Mouse (Mus musculus) liver, embryonic 16.5 days (tissue): ENCODE measurements around the gene Fdxr. TPM values are rescaled to one million over a fixed set of nuclear protein-coding genes. Genes with fewer than 3 reads are reported as not detected.

Source experiments
- ATAC-seq: fragments of 200-750 bp; cut with Nextera tagmentation; 2 replicates; pipeline ENCODE4 v1.8.0; 2017; ENCODE audit warnings: low read depth, mild to moderate bottlenecking, moderate number of reproducible peaks, moderate library complexity
- H3K27ac ChIP-seq: fragments of 300-500 bp; sonication (generic); 2 replicates; pipeline ENCODE4 v1.5.1; 2014; ENCODE audit warnings: mild to moderate bottlenecking, low read length
- H3K27me3 ChIP-seq: fragments of 300-500 bp; sonication (generic); 2 replicates; pipeline ENCODE4 v1.6.1; 2014; ENCODE audit warnings: low read depth, low read length, mixed read lengths; ENCODE audit not compliant: control insufficient read depth, insufficient read depth
- H3K36me3 ChIP-seq: fragments of 300-500 bp; sonication (generic); 2 replicates; pipeline ENCODE4 v1.6.1; 2014; ENCODE audit warnings: mild to moderate bottlenecking; ENCODE audit not compliant: control insufficient read depth, insufficient read depth
- H3K4me1 ChIP-seq: fragments of 300-500 bp; sonication (generic); 2 replicates; pipeline ENCODE4 v1.6.1; 2014; ENCODE audit warnings: low read depth, low read length, mixed read lengths; ENCODE audit not compliant: control insufficient read depth
- H3K4me2 ChIP-seq: fragments of 300-500 bp; sonication (generic); 2 replicates; pipeline ENCODE4 v1.6.1; 2014; ENCODE audit warnings: low read depth, low read length, mixed read lengths
- H3K4me3 ChIP-seq: fragments of 300-500 bp; sonication (generic); 2 replicates; pipeline ENCODE4 v1.5.1; 2014; ENCODE audit warnings: low read depth, mild to moderate bottlenecking, low read length
- H3K9ac ChIP-seq: fragments of 300-500 bp; sonication (generic); 2 replicates; pipeline ENCODE4 v1.6.1; 2014; ENCODE audit warnings: low read depth, low read length
- H3K9me3 ChIP-seq: fragments of 300-500 bp; sonication (generic); replicated peaks from 2 replicates; pipeline ENCODE4 v1.6.1; 2016; ENCODE audit warnings: low read length; ENCODE audit not compliant: control insufficient read depth
- WGBS: fragments of 180-500 bp; shearing (Covaris S2); extraction: QIAGEN DNeasy Blood & Tissue Kit; methylation state at CpG from one replicate; pipeline ENCODE4 v1.1.7; 2014; ENCODE audit not compliant: insufficient replicate concordance; 5-methylcytosine and 5-hydroxymethylcytosine counted together
- polyA plus RNA-seq: library from polyadenylated mRNA; unstranded; fragments of >200 nt; fragmentation: Nextera tagmentation; extraction: Ambion mirVana; gene quantifications from 2 replicates; pipeline ENCODE4 v1.2.1, GENCODE M21; 2015

The Fdxr gene
- 19.5 and 21.7 TPM in 2 replicates for polyA plus RNA-seq

DNA sequence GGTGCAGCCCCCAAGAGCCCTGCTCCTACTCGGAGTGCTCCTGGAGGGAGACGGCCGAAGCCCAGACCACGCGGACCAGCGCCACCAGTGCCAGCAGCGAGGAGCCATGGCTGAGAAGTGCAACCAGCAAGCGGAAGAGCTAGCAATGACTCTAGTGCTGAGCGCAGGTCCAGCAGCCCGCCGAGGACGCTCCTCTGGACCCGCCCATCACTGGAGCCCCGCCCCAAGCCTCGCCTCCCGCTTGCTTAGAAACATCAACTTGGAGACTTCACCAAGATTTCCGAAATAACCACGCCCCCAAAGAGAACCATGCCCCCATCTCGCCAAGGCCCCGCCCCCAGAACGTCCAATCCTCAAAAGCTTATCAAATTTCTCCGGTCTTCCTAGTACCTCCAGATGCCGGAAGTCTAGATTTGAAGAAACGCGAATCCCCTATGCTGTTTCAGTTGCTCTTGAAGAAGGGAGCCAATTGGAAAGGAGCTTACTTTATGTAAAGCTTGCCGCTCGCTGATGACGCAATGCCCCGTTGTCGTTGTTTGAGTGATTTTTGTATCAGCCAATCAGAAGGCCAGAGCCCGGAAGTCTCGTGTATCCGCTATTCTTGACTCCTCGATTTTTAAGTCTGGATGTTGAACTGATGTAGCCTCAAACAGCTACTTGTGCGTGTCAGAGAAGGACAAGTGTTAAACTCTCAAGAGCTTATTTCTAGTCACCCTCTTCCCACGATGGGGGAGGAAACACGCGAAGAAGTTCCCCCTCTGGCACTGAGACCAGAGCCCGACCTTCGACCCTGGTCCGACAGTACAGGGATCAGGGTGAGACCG is at the start of gene Fdxr:
TSS of gene Fdxr (minus strand) at position 271 of the 824 bp plus-strand sequence.
- peak within 1 kb of the TSS; percentile 61 for H3K4me3 ChIP-seq
- H3K27me3 ChIP-seq: no peaks in the 10 kb centered on the region
- no peaks in the 10 kb centered on the region for H3K9me3 ChIP-seq
- peak within 1 kb of the TSS; percentile 76 for H3K9ac ChIP-seq
- H3K4me1 ChIP-seq: peaks cover 38% of the 10 kb centered on the region
- H3K27ac ChIP-seq: peak within 1 kb of the TSS; percentile 76
- no peaks in the 10 kb centered on the region for H3K36me3 ChIP-seq
- peak within 1 kb of the TSS; percentile 97 for H3K4me2 ChIP-seq
- peak; percentile 92 for ATAC-seq
- under 1% methylated on average over 42 of the region's 42 CpGs for WGBS

DNA sequence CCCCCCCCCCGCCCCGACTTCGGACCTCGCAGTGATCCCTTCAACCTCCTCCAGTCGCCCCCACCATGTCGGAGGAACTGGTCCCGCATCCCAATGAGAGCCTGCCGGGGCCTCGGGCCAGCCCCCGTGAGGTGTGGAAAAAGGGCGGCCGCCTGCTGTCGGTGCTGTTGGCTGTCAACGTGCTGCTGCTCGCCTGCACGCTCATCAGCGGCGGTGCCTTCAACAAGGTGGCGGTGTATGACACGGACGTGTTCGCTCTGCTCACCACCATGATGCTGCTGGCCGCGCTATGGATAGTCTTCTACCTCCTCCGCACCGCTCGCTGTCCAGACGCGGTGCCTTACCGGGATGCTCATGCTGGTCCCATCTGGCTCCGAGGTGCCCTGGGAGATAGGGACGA is 46.5 kb upstream of the Fdxr start:
- Histone ChIP-seq H3K27ac (no peak overlapping the region), H3K27me3 (peaks cover 65% of the 10 kb centered on the region), H3K9me3 (no peaks in the 10 kb centered on the region), H3K9ac (no peak overlapping the region), H3K4me2 (no peak overlapping the region), H3K4me1 (no peaks in the 10 kb centered on the region; the same call in 1 of the 2 replicates), H3K36me3 (no peaks in the 10 kb centered on the region), H3K4me3 (no peak overlapping the region)
- no peak for ATAC-seq
- 15% methylated on average over 32 of the region's 32 CpGs for WGBS

DNA sequence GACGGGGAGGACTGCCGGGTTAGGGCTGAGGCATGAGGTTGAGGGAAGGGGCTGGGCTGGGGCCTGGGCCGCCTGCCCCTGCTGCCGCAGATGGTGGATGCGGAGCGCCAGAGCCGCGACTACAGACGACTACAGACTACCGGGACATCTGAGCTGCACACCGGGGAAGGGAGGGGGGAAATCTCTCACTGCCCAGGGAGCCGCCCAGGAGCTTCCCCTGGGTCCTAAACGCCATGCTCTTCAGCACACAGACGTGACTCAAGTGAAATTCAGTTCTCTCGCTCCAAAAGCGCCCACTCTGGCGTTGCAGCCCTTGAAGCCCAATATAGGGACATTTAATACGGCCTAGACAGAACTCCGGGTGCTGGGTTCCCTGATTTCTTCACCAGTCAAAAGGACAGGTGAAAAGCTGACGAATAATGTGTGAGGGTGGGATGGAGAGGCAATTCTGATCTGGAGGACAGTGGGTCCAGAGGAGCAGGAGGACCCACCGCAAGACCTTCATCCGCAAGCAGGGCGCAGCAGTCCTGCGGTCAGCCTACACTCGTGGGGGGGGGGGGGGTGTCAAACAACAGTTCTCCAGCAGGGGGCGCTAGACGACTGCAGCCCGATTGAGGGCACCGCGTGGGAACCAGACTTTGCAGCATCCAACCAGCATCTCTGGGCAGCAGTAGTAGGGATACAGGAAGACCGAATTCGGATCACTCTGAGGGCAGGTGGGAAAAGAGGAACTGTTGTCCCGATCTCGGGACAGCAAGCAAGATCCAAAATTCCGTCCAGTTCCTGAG is 45.2 kb upstream of the Fdxr start, which contains the start of gene Ush1g:
TSS of gene Ush1g (minus strand) at position 136 of the 788 bp plus-strand sequence.
- no peak within 1 kb of the TSS for H3K4me2 ChIP-seq
- peaks cover 77% of the 10 kb centered on the region for H3K27me3 ChIP-seq
- no peaks in the 10 kb centered on the region; the same call in 1 of the 2 replicates for H3K4me1 ChIP-seq
- no peak within 1 kb of the TSS for H3K9ac ChIP-seq
- no peak within 1 kb of the TSS for H3K27ac ChIP-seq
- no peaks in the 10 kb centered on the region for H3K36me3 ChIP-seq
- 6% methylated on average over 35 of the region's 35 CpGs for WGBS
- peak within 1 kb of the TSS; percentile 15; the same call in 1 of the 2 replicates for H3K4me3 ChIP-seq
- ATAC-seq: no peak
- no peaks in the 10 kb centered on the region for H3K9me3 ChIP-seq

DNA sequence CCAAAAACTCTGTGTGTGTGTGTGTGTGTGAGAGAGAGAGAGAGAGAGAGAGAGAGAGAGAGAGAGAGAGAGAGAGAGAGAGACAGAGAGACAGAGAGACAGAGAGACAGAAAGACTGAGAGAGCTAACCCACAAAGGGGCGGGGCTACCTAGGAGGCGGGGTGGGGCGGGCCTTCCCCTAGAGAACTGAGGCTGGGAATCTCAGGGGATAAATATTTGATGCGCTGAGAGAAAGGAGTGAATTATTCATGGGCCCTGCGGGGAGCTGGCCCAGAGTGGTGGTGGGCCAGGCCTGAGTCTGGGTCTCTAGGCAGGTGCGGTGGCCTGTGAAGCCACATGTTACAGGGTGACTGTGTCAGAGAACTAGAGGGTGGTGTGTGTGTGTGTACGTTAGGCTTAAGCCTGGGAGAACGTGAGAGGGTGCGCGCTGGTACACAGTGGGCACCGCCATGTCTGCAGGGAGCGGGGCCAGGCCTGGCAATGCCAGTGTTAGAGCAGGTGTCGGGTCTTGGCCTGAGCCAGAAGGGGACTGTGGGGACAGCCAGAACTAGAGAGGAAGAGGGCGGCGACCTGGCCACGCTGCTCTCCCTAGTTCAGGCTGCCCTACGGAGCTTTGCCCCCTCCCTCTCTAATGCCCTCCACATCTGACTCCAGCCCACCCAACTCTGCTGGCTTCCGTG is 43.0 kb upstream of the Fdxr start:
- H3K9ac ChIP-seq: no peak overlapping the region
- no peak for ATAC-seq
- WGBS: 4% methylated on average over 18 of the region's 18 CpGs
- H3K4me3 ChIP-seq: no peak overlapping the region
- no peak overlapping the region for H3K27ac ChIP-seq
- H3K9me3 ChIP-seq: no peaks in the 10 kb centered on the region
- H3K4me1 ChIP-seq: no peaks in the 10 kb centered on the region; the same call in 1 of the 2 replicates
- H3K36me3 ChIP-seq: no peaks in the 10 kb centered on the region
- H3K4me2 ChIP-seq: no peak overlapping the region
- H3K27me3 ChIP-seq: peaks cover 92% of the 10 kb centered on the region

DNA sequence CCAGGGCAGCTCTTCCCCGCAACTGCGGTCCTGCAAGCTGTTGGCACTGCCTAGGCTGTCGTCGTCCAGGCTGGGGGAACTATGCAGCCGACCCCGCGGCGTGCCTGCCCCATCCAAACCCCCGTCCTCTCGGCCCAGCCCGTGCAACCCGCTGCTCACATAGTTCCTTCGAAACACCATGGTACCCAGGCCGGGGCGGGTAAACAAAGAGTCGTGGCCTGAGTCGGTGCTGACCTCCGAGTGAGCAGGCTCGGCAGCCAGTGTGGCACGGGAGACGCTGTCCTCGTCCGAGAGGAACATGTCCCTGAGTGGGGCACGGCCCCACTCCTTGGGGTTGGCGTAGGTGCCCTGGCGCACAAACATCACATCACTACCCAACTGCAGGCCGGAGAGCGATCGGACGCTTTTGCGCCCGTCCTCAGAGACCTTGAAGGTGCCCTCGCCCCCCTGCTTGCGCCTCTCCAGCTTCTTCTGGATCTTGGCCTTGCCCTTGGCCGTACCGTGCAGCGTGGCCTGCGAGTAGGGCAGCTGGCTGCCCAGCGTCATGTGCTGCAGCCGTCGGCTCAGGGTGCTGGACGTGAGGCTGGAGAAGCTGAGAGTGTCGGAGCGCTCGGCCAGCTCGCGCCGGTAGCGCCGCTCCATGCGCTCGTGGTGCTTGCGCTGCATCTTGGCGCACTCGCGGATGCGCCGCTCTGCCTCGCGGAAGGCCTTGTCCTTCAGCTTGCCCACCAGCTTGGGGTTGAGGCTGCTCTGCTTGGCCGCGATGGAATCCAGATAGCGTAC is 41.6 kb upstream of the Fdxr start:
- ATAC-seq: no peak
- peaks cover 78% of the 10 kb centered on the region for H3K27me3 ChIP-seq
- 6% methylated on average over 63 of the region's 63 CpGs for WGBS

DNA sequence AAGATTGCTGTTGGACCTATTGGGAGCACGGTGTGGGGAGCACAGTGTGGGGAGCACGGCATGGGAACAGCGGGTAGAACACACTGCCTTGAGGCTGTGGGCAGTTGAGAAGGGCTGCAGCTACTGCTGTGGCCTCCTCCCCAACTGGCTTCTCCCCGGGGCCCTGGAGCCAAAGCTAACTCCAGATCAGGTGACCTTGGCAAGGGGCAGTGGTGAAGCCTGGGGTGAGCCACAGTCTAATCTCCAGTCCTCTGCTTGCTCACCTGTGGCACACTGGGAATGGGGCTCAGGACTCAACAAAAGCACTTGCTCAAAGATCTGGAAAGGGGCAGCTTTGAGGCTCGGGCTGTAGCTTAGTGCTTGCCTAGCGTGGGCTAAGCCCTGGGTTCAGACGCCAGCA is 40.4 kb upstream of the Fdxr start:
- Histone ChIP-seq H3K9ac (no peak overlapping the region), H3K27ac (no peak overlapping the region), H3K27me3 (peaks cover 68% of the 10 kb centered on the region), H3K9me3 (no peaks in the 10 kb centered on the region), H3K4me1 (no peaks in the 10 kb centered on the region; the same call in 1 of the 2 replicates), H3K36me3 (no peaks in the 10 kb centered on the region), H3K4me2 (no peak overlapping the region), H3K4me3 (no peak overlapping the region)
- ATAC-seq: no peak
- 51% methylated on average over 7 of the region's 7 CpGs for WGBS

More for the DNA sequence above, 41.6 kb upstream of the Fdxr start:
- Histone ChIP-seq H3K9me3 (no peaks in the 10 kb centered on the region), H3K4me1 (no peaks in the 10 kb centered on the region; the same call in 1 of the 2 replicates), H3K4me2 (no peak overlapping the region), H3K36me3 (no peaks in the 10 kb centered on the region), H3K9ac (no peak overlapping the region), H3K4me3 (no peak overlapping the region), H3K27ac (no peak overlapping the region)

DNA sequence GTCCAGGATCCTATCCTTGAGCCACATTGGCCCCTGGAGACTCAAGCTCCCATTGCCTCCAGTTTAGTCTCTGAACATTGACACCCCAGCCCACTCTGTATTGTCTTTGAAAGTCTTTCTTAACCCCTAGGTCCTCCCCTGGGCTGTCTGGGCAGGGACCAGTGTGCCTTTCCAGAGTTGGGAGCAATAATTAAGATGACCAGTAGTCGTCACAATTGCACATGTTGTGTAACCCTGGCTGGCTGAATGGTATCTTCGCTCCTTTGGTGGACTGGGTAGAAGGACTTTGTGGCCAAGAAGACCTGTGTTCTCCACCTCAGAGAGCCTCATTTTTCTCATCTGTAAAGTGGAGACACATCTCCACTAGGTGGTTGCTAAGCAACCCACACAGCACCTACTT is 37.4 kb upstream of the Fdxr start:
- no peak overlapping the region for H3K4me3 ChIP-seq
- H3K4me1 ChIP-seq: no peaks in the 10 kb centered on the region
- H3K9me3 ChIP-seq: no peaks in the 10 kb centered on the region
- no peak for ATAC-seq
- no peak overlapping the region for H3K27ac ChIP-seq
- WGBS: 34% methylated on average over 2 of the region's 2 CpGs
- H3K27me3 ChIP-seq: peaks cover 38% of the 10 kb centered on the region
- no peak overlapping the region for H3K4me2 ChIP-seq
- H3K9ac ChIP-seq: no peak overlapping the region
- H3K36me3 ChIP-seq: no peaks in the 10 kb centered on the region

DNA sequence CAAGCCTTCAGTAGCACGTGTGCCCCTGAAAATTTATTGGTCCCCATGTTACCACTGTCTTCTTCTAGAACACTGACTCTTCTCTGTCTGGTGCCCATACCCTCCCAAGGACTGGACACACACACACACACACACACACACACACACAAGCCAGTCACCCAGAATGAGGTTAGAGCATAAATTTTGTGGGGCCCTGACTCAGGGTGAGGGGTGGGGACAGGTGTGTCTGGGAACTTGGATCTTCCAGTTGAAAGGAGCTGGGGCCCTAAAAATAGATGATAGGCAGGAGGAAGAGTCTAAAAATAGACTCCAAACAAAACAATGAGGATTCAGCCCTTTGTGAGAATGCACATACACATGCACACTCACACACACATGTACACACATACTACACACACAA is 31.9 kb upstream of the Fdxr start:
- Histone ChIP-seq H3K36me3 (no peaks in the 10 kb centered on the region), H3K4me2 (no peak overlapping the region), H3K4me1 (no peaks in the 10 kb centered on the region), H3K9ac (no peak overlapping the region), H3K27me3 (0 out of 2 replicates have a peak, but pooled peaks cover 2% of the 10 kb centered on the region), H3K27ac (no peak overlapping the region), H3K4me3 (no peak overlapping the region), H3K9me3 (no peaks in the 10 kb centered on the region)
- ATAC-seq: no peak
- WGBS: 36% methylated on average over 1 of the region's 1 CpGs
